ENCODE assay signal across 8 mouse cellular contexts in genomic region chr1:40465477-40466430, GRCm38 (mm10). TPM values are rescaled to one million over a fixed set of nuclear protein-coding genes. Genes with fewer than 3 reads are reported as not detected.
DNase-seq lines count a peak whose midpoint lies in the region; ATAC-seq lines count a peak whose summit lies in the region.
"Had no signal": no experiment of that assay in that cellular context is flagged by ENCODE, and none has a peak within 500 bp of the region (broad histone marks: within the 10 kb centered on the region; RNA-seq: fewer than 3 reads in every experiment).

Il18r1 (plus strand) TSS chr1:40465552.

- peak; percentile 42 for DNase-seq in kidney, postnatal 10 days
- DNase-seq in urinary bladder, adult 2 months (ENCODE audit: low spot score): peak; percentile 51
- no peak for DNase-seq in left cerebral cortex, adult 8-10 months (ENCODE audit: low spot score in 2 of 2)
- DNase-seq in embryo, embryonic 11 days: no peak

- ATAC-seq in CD4-positive, CD25-positive, alpha-beta regulatory T cell, adult 4 months: peak; percentile 80
- ATAC-seq in activated CD4-positive, CD25-positive, alpha-beta regulatory T cell, adult 4 months: peak; percentile 65
- ATAC-seq in monocyte, adult 5-6 weeks (replicated peaks; ENCODE audit: insufficient number of reproducible peaks, low FRiP score, low TSS enrichment, poor library complexity, severe bottlenecking): peak; percentile 34; the same call in 1 of the 2 replicates

RNA-seq across cellular contexts. Expression of gene Il18r1, which starts in this region (rescaled TPM):
- 10 to 100 TPM; 45.0 to 45.8 TPM for polyA plus RNA-seq in CD4-positive, CD25-positive, alpha-beta regulatory T cell, adult 4 months (2017; shearing (Covaris generic))
- polyA plus RNA-seq in activated CD4-positive, CD25-positive, alpha-beta regulatory T cell, adult 4 months (2017; shearing (Covaris generic)): 100 to 1,000 TPM in 1 of 2 experiments, 10 to 100 TPM in 1; 72.9 to 107 TPM
- total RNA-seq in monocyte, adult 5-6 weeks (2017): 83.7 to 308 TPM (median 89.9 TPM) in 3 replicates
- polyA plus RNA-seq in urinary bladder, adult 2 months (2012; rRNA removed): 4.3 and 5.3 TPM in 2 replicates
- not detected for total RNA-seq in left cerebral cortex, adult 8-10 months (2022)
- polyA plus RNA-seq: erythroblast, embryonic 14.5 days had no signal

Comparison
In these comparisons a context has a peak if more than half of its experiments do, and no peak if none do; other contexts are left out.
1. RNA of gene Il18r1 (total RNA-seq): 83.7 to 308 TPM in monocyte, adult 5-6 weeks; not detected in left cerebral cortex, adult 8-10 months; every median in the first group is over 10 times any median in the second.
2. DNase-seq: peak in kidney, postnatal 10 days (single experiment) and urinary bladder, adult 2 months (single experiment); none in left cerebral cortex, adult 8-10 months (0 of 2) and embryo, embryonic 11 days (single experiment).
3. Peak in every context shown above with its lines, with median percentiles within 50 percentile points of each other: ATAC-seq.